Mouse (Mus musculus): ENCODE data around the gene Trip10. TPM values are rescaled to one million over a fixed set of nuclear protein-coding genes. Genes with fewer than 3 reads are reported as not detected.

The Trip10 gene
- total and polyA plus RNA-seq, 2 experiments, result 5.1 to 7.2 TPM

GRCm38 (mm10) chr17:57248201-57248699 lies 1.0 kb upstream of the Trip10 start, which contains the start of gene Gpr108:
TSS of gene Gpr108 (minus strand) at chr17:57248446.
- Histone ChIP-seq H3K79me2 (ENCODE audit: control insufficient read depth, insufficient read depth, low read length) (no peaks in the 10 kb centered on the region), H3K4me1 (ENCODE audit: control insufficient read depth, insufficient read depth, low read length) (peaks cover 15% of the 10 kb centered on the region), H3K27ac (replicated peaks; ENCODE audit: insufficient read depth, low read depth, low read length) (peak within 1 kb of the TSS; percentile 84), H3K4me3 (ENCODE audit: insufficient read depth, low read depth, low read length) (peak within 1 kb of the TSS; percentile 92), H3K9ac (ENCODE audit: low read depth, low read length) (peak within 1 kb of the TSS; percentile 85), H3K27me3 (ENCODE audit: control insufficient read depth, insufficient read depth, low read length) (no peaks in the 10 kb centered on the region), H3K36me3 (ENCODE audit: control insufficient read depth, insufficient read depth, low read length) (no peaks in the 10 kb centered on the region)
- WGBS, result under 1% methylated on average over 12 of the region's 12 CpGs
- TF ChIP-seq POLR2A (IDR thresholded peaks at IDR 0.05; ENCODE audit: extremely low read depth, insufficient read depth, low read length), result no peak
- TF ChIP-seq CTCF (IDR thresholded peaks at IDR 0.05; ENCODE audit: low read depth, low read length), result peak; percentile 87
- DNase-seq (ENCODE audit: extremely low read depth, low read depth, low spot score), result peak; percentile 77

- H3K27me3 ChIP-seq (ENCODE audit: control insufficient read depth, insufficient read depth, low read length), result no peaks in the 10 kb centered on the region
- no peaks in the 10 kb centered on the region for H3K36me3 ChIP-seq (ENCODE audit: control insufficient read depth, insufficient read depth, low read length)
- peak overlapping the region; percentile 6 for H3K4me3 ChIP-seq (ENCODE audit: insufficient read depth, low read depth, low read length)
- H3K27ac ChIP-seq (replicated peaks; ENCODE audit: insufficient read depth, low read depth, low read length), result peak overlapping the region; percentile 84
- H3K9ac ChIP-seq (ENCODE audit: low read depth, low read length), result peak overlapping the region; percentile 70
- H3K79me2 ChIP-seq (ENCODE audit: control insufficient read depth, insufficient read depth, low read length), result no peaks in the 10 kb centered on the region
- 7% methylated on average over 13 of the region's 13 CpGs for WGBS
- no peak for DNase-seq (ENCODE audit: extremely low read depth, low read depth, low spot score)
- peaks cover 15% of the 10 kb centered on the region for H3K4me1 ChIP-seq (ENCODE audit: control insufficient read depth, insufficient read depth, low read length)
- TF ChIP-seq CTCF (IDR thresholded peaks at IDR 0.05; ENCODE audit: low read depth, low read length) (no peak), POLR2A (IDR thresholded peaks at IDR 0.05; ENCODE audit: extremely low read depth, insufficient read depth, low read length) (no peak)
Measured at GRCm38 (mm10) chr17:57248771-57249170, 484 bp upstream of the Trip10 start.

- Histone ChIP-seq H3K79me2 (ENCODE audit: control insufficient read depth, insufficient read depth, low read length) (no peaks in the 10 kb centered on the region), H3K4me3 (ENCODE audit: insufficient read depth, low read depth, low read length) (peak overlapping the region; percentile 78), H3K27ac (replicated peaks; ENCODE audit: insufficient read depth, low read depth, low read length) (no peak overlapping the region; the same call in 1 of the 2 replicates), H3K9ac (ENCODE audit: low read depth, low read length) (peak overlapping the region; percentile 79), H3K27me3 (ENCODE audit: control insufficient read depth, insufficient read depth, low read length) (no peaks in the 10 kb centered on the region), H3K4me1 (ENCODE audit: control insufficient read depth, insufficient read depth, low read length) (peaks cover 9% of the 10 kb centered on the region), H3K36me3 (ENCODE audit: control insufficient read depth, insufficient read depth, low read length) (peaks cover 4% of the 10 kb centered on the region; the same call in 1 of the 2 replicates)
- 16% methylated on average over 33 of the region's 33 CpGs for WGBS
- TF ChIP-seq POLR2A (IDR thresholded peaks at IDR 0.05; ENCODE audit: extremely low read depth, insufficient read depth, low read length) (no peak), CTCF (IDR thresholded peaks at IDR 0.05; ENCODE audit: low read depth, low read length) (no peak)
- no peak for DNase-seq (ENCODE audit: extremely low read depth, low read depth, low spot score)
Measured at GRCm38 (mm10) chr17:57250461-57251160, 1.4 kb downstream of the Trip10 start.

- H3K27ac ChIP-seq (replicated peaks; ENCODE audit: insufficient read depth, low read depth, low read length), result no peak overlapping the region
- H3K9ac ChIP-seq (ENCODE audit: low read depth, low read length), result no peak overlapping the region
- no peaks in the 10 kb centered on the region for H3K27me3 ChIP-seq (ENCODE audit: control insufficient read depth, insufficient read depth, low read length)
- peaks cover 9% of the 10 kb centered on the region for H3K4me1 ChIP-seq (ENCODE audit: control insufficient read depth, insufficient read depth, low read length)
- WGBS, result 94% methylated on average over 3 of the region's 3 CpGs
- H3K79me2 ChIP-seq (ENCODE audit: control insufficient read depth, insufficient read depth, low read length), result no peaks in the 10 kb centered on the region
- DNase-seq (ENCODE audit: extremely low read depth, low read depth, low spot score), result no peak
- H3K4me3 ChIP-seq (ENCODE audit: insufficient read depth, low read depth, low read length), result no peak overlapping the region
- no peak for TF ChIP-seq POLR2A (IDR thresholded peaks at IDR 0.05; ENCODE audit: extremely low read depth, insufficient read depth, low read length)
- TF ChIP-seq CTCF (IDR thresholded peaks at IDR 0.05; ENCODE audit: low read depth, low read length), result no peak
- H3K36me3 ChIP-seq (ENCODE audit: control insufficient read depth, insufficient read depth, low read length), result peaks cover 4% of the 10 kb centered on the region; the same call in 1 of the 2 replicates
Measured at GRCm38 (mm10) chr17:57251431-57251830, 2.2 kb downstream of the Trip10 start.

- TF ChIP-seq CTCF (IDR thresholded peaks at IDR 0.05; ENCODE audit: low read depth, low read length) (no peak), POLR2A (IDR thresholded peaks at IDR 0.05; ENCODE audit: extremely low read depth, insufficient read depth, low read length) (no peak)
- WGBS, result 41% methylated on average over 6 of the region's 6 CpGs
- DNase-seq (ENCODE audit: extremely low read depth, low read depth, low spot score), result no peak
- Histone ChIP-seq H3K79me2 (ENCODE audit: control insufficient read depth, insufficient read depth, low read length) (no peaks in the 10 kb centered on the region), H3K27ac (replicated peaks; ENCODE audit: insufficient read depth, low read depth, low read length) (no peak overlapping the region), H3K36me3 (ENCODE audit: control insufficient read depth, insufficient read depth, low read length) (peaks cover 10% of the 10 kb centered on the region; the same call in 1 of the 2 replicates), H3K4me3 (ENCODE audit: insufficient read depth, low read depth, low read length) (no peak overlapping the region), H3K27me3 (ENCODE audit: control insufficient read depth, insufficient read depth, low read length) (no peaks in the 10 kb centered on the region), H3K4me1 (ENCODE audit: control insufficient read depth, insufficient read depth, low read length) (peaks cover 4% of the 10 kb centered on the region), H3K9ac (ENCODE audit: low read depth, low read length) (no peak overlapping the region)
Measured at GRCm38 (mm10) chr17:57253306-57253705, 4.1 kb downstream of the Trip10 start.

- H3K36me3 ChIP-seq (ENCODE audit: control insufficient read depth, insufficient read depth, low read length), result peaks cover 16% of the 10 kb centered on the region; the same call in 1 of the 2 replicates
- no peak overlapping the region for H3K4me3 ChIP-seq (ENCODE audit: insufficient read depth, low read depth, low read length)
- H3K27me3 ChIP-seq (ENCODE audit: control insufficient read depth, insufficient read depth, low read length), result no peaks in the 10 kb centered on the region
- no peaks in the 10 kb centered on the region for H3K79me2 ChIP-seq (ENCODE audit: control insufficient read depth, insufficient read depth, low read length)
- 86% methylated on average over 14 of the region's 14 CpGs for WGBS
- H3K27ac ChIP-seq (replicated peaks; ENCODE audit: insufficient read depth, low read depth, low read length), result no peak overlapping the region
- TF ChIP-seq CTCF (IDR thresholded peaks at IDR 0.05; ENCODE audit: low read depth, low read length), result no peak
- no peak for TF ChIP-seq POLR2A (IDR thresholded peaks at IDR 0.05; ENCODE audit: extremely low read depth, insufficient read depth, low read length)
- H3K4me1 ChIP-seq (ENCODE audit: control insufficient read depth, insufficient read depth, low read length), result no peaks in the 10 kb centered on the region
- H3K9ac ChIP-seq (ENCODE audit: low read depth, low read length), result no peak overlapping the region
- DNase-seq (ENCODE audit: extremely low read depth, low read depth, low spot score), result no peak
Measured at GRCm38 (mm10) chr17:57255354-57255753, 6.1 kb downstream of the Trip10 start.

All from liver, adult 2 months (tissue).